Mouse (Mus musculus): ENCODE data around the gene Rae1. TPM values are rescaled to one million over a fixed set of nuclear protein-coding genes. Genes with fewer than 3 reads are reported as not detected.

Rae1 gene
- polyA plus RNA-seq, 1 experiment from 2014 or later, result 163 TPM

GRCm38 (mm10) chr2:173028508-173029031 is 28.7 kb downstream of the Rae1 start:
- no peak overlapping the region for H3K9ac ChIP-seq (replicated peaks)
- no peak for ATAC-seq (replicated peaks)
- H3K27ac ChIP-seq (replicated peaks), result no peak overlapping the region
- no peak overlapping the region for H3K4me2 ChIP-seq (replicated peaks)
- no peaks in the 10 kb centered on the region for H3K9me3 ChIP-seq
- H3K27me3 ChIP-seq, result no peaks in the 10 kb centered on the region
- 0 out of 2 replicates have a peak, but pooled peaks cover 11% of the 10 kb centered on the region for H3K36me3 ChIP-seq
- H3K4me1 ChIP-seq, result peaks cover 39% of the 10 kb centered on the region
- no peak overlapping the region for H3K4me3 ChIP-seq
- 94% methylated on average over 3 of the region's 3 CpGs for WGBS

- Histone ChIP-seq H3K27me3 (no peaks in the 10 kb centered on the region), H3K9ac (replicated peaks) (no peak overlapping the region), H3K4me2 (replicated peaks) (no peak overlapping the region), H3K4me1 (peaks cover 17% of the 10 kb centered on the region), H3K36me3 (peaks cover 25% of the 10 kb centered on the region; the same call in 1 of the 2 replicates), H3K4me3 (no peak overlapping the region), H3K27ac (replicated peaks) (no peak overlapping the region), H3K9me3 (no peaks in the 10 kb centered on the region)
- ATAC-seq (replicated peaks), result no peak
- 83% methylated on average over 12 of the region's 12 CpGs for WGBS
These were observed 30.8 kb downstream of the Rae1 start for GRCm38 (mm10) chr2:173030591-173031338.

GRCm38 (mm10) chr2:173033531-173033930 is 33.6 kb downstream of the Rae1 start:
- ATAC-seq (replicated peaks), result no peak
- Histone ChIP-seq H3K9me3 (no peaks in the 10 kb centered on the region), H3K9ac (replicated peaks) (no peak overlapping the region), H3K4me3 (no peak overlapping the region), H3K27me3 (no peaks in the 10 kb centered on the region), H3K27ac (replicated peaks) (no peak overlapping the region), H3K4me2 (replicated peaks) (no peak overlapping the region), H3K4me1 (no peaks in the 10 kb centered on the region), H3K36me3 (peaks cover 25% of the 10 kb centered on the region; the same call in 1 of the 2 replicates)
- 95% methylated on average over 13 of the region's 13 CpGs for WGBS

- 85% methylated on average over 4 of the region's 4 CpGs for WGBS
- Histone ChIP-seq H3K36me3 (peaks cover 25% of the 10 kb centered on the region; the same call in 1 of the 2 replicates), H3K27ac (replicated peaks) (no peak overlapping the region), H3K9me3 (no peaks in the 10 kb centered on the region), H3K4me2 (replicated peaks) (no peak overlapping the region), H3K4me1 (no peaks in the 10 kb centered on the region), H3K4me3 (no peak overlapping the region), H3K27me3 (no peaks in the 10 kb centered on the region), H3K9ac (replicated peaks) (no peak overlapping the region)
- no peak for ATAC-seq (replicated peaks)
These were observed 35.1 kb downstream of the Rae1 start for GRCm38 (mm10) chr2:173034998-173035397.

GRCm38 (mm10) chr2:173035653-173036052 is 35.7 kb downstream of the Rae1 start:
- H3K4me2 ChIP-seq (replicated peaks), result no peak overlapping the region
- H3K9me3 ChIP-seq, result no peaks in the 10 kb centered on the region
- H3K9ac ChIP-seq (replicated peaks), result no peak overlapping the region
- no peaks in the 10 kb centered on the region for H3K27me3 ChIP-seq
- H3K4me1 ChIP-seq, result no peaks in the 10 kb centered on the region
- ATAC-seq (replicated peaks), result no peak
- peaks cover 24% of the 10 kb centered on the region; the same call in 1 of the 2 replicates for H3K36me3 ChIP-seq
- H3K4me3 ChIP-seq, result no peak overlapping the region
- H3K27ac ChIP-seq (replicated peaks), result no peak overlapping the region
- 93% methylated on average over 5 of the region's 5 CpGs for WGBS

- no peak overlapping the region for H3K9ac ChIP-seq (replicated peaks)
- no peak overlapping the region for H3K4me2 ChIP-seq (replicated peaks)
- WGBS, result 84% methylated on average over 5 of the region's 5 CpGs
- H3K4me3 ChIP-seq, result no peak overlapping the region
- H3K36me3 ChIP-seq, result peaks cover 21% of the 10 kb centered on the region; the same call in 1 of the 2 replicates
- ATAC-seq (replicated peaks), result no peak
- no peak overlapping the region for H3K27ac ChIP-seq (replicated peaks)
- H3K4me1 ChIP-seq, result no peaks in the 10 kb centered on the region
- H3K27me3 ChIP-seq, result no peaks in the 10 kb centered on the region
- H3K9me3 ChIP-seq, result no peaks in the 10 kb centered on the region
These were observed 36.1 kb downstream of the Rae1 start for GRCm38 (mm10) chr2:173036055-173036454.

- H3K9me3 ChIP-seq, result no peaks in the 10 kb centered on the region
- H3K27me3 ChIP-seq, result no peaks in the 10 kb centered on the region
- peaks cover 21% of the 10 kb centered on the region; the same call in 1 of the 2 replicates for H3K36me3 ChIP-seq
- no peaks in the 10 kb centered on the region for H3K4me1 ChIP-seq
- no peak overlapping the region for H3K9ac ChIP-seq (replicated peaks)
- H3K4me3 ChIP-seq, result no peak overlapping the region
- WGBS, result 77% methylated on average over 4 of the region's 4 CpGs
- no peak overlapping the region for H3K4me2 ChIP-seq (replicated peaks)
- no peak overlapping the region for H3K27ac ChIP-seq (replicated peaks)
- no peak for ATAC-seq (replicated peaks)
These were observed 36.7 kb downstream of the Rae1 start for GRCm38 (mm10) chr2:173036611-173037010.

GRCm38 (mm10) chr2:173037347-173037746 is 37.4 kb downstream of the Rae1 start:
- no peak overlapping the region for H3K27ac ChIP-seq (replicated peaks)
- H3K27me3 ChIP-seq, result no peaks in the 10 kb centered on the region
- peaks cover 17% of the 10 kb centered on the region; the same call in 1 of the 2 replicates for H3K36me3 ChIP-seq
- no peaks in the 10 kb centered on the region for H3K4me1 ChIP-seq
- 85% methylated on average over 5 of the region's 5 CpGs for WGBS
- no peak overlapping the region for H3K9ac ChIP-seq (replicated peaks)
- H3K4me3 ChIP-seq, result no peak overlapping the region
- H3K9me3 ChIP-seq, result no peaks in the 10 kb centered on the region
- no peak for ATAC-seq (replicated peaks)
- no peak overlapping the region for H3K4me2 ChIP-seq (replicated peaks)

GRCm38 (mm10) chr2:173037827-173038607 is 38.1 kb downstream of the Rae1 start:
- no peaks in the 10 kb centered on the region for H3K9me3 ChIP-seq
- no peak overlapping the region for H3K27ac ChIP-seq (replicated peaks)
- H3K36me3 ChIP-seq, result peaks cover 17% of the 10 kb centered on the region; the same call in 1 of the 2 replicates
- H3K4me3 ChIP-seq, result no peak overlapping the region
- no peak overlapping the region for H3K9ac ChIP-seq (replicated peaks)
- WGBS, result 79% methylated on average over 7 of the region's 7 CpGs
- H3K4me1 ChIP-seq, result no peaks in the 10 kb centered on the region
- no peaks in the 10 kb centered on the region for H3K27me3 ChIP-seq
- H3K4me2 ChIP-seq (replicated peaks), result no peak overlapping the region
- ATAC-seq (replicated peaks), result no peak

GRCm38 (mm10) chr2:173039041-173039440 is 39.1 kb downstream of the Rae1 start:
- H3K4me3 ChIP-seq, result no peak overlapping the region
- ATAC-seq (replicated peaks), result no peak
- no peak overlapping the region for H3K9ac ChIP-seq (replicated peaks)
- no peak overlapping the region for H3K27ac ChIP-seq (replicated peaks)
- no peaks in the 10 kb centered on the region for H3K4me1 ChIP-seq
- peaks cover 10% of the 10 kb centered on the region; the same call in 1 of the 2 replicates for H3K36me3 ChIP-seq
- no peaks in the 10 kb centered on the region for H3K27me3 ChIP-seq
- no peak overlapping the region for H3K4me2 ChIP-seq (replicated peaks)
- H3K9me3 ChIP-seq, result no peaks in the 10 kb centered on the region
- WGBS, result 96% methylated on average over 4 of the region's 4 CpGs

- no peak for ATAC-seq (replicated peaks)
- no peak overlapping the region for H3K4me2 ChIP-seq (replicated peaks)
- H3K4me1 ChIP-seq, result no peaks in the 10 kb centered on the region
- H3K27me3 ChIP-seq, result no peaks in the 10 kb centered on the region
- H3K36me3 ChIP-seq, result no peaks in the 10 kb centered on the region
- H3K9ac ChIP-seq (replicated peaks), result no peak overlapping the region
- WGBS, result 78% methylated on average over 3 of the region's 3 CpGs
- H3K27ac ChIP-seq (replicated peaks), result no peak overlapping the region
- H3K4me3 ChIP-seq, result no peak overlapping the region
- H3K9me3 ChIP-seq, result no peaks in the 10 kb centered on the region
These were observed 40.9 kb downstream of the Rae1 start for GRCm38 (mm10) chr2:173040803-173041202.

GRCm38 (mm10) chr2:173041242-173041641 is 41.3 kb downstream of the Rae1 start:
- Histone ChIP-seq H3K27ac (replicated peaks) (no peak overlapping the region), H3K4me2 (replicated peaks) (no peak overlapping the region), H3K9me3 (no peaks in the 10 kb centered on the region), H3K36me3 (no peaks in the 10 kb centered on the region), H3K9ac (replicated peaks) (no peak overlapping the region), H3K4me1 (no peaks in the 10 kb centered on the region), H3K4me3 (no peak overlapping the region), H3K27me3 (no peaks in the 10 kb centered on the region)
- 73% methylated on average over 5 of the region's 5 CpGs for WGBS
- ATAC-seq (replicated peaks), result no peak
